Mouse (Mus musculus) C2C12 (cell line): Measurements from ENCODE around the gene Psmd12.

Experiments used
- CEBPB ChIP-seq: IDR thresholded peaks from one replicate; pipeline ENCODE4 v1.6.1; 2011; ENCODE audit warnings: low read depth, mild to moderate bottlenecking, control low read depth, moderate library complexity
- CTCF ChIP-seq: IDR thresholded peaks from one replicate; pipeline ENCODE4 v1.5.1; 2011; ENCODE audit not compliant: control insufficient read depth, insufficient read depth, insufficient read length

DNA sequence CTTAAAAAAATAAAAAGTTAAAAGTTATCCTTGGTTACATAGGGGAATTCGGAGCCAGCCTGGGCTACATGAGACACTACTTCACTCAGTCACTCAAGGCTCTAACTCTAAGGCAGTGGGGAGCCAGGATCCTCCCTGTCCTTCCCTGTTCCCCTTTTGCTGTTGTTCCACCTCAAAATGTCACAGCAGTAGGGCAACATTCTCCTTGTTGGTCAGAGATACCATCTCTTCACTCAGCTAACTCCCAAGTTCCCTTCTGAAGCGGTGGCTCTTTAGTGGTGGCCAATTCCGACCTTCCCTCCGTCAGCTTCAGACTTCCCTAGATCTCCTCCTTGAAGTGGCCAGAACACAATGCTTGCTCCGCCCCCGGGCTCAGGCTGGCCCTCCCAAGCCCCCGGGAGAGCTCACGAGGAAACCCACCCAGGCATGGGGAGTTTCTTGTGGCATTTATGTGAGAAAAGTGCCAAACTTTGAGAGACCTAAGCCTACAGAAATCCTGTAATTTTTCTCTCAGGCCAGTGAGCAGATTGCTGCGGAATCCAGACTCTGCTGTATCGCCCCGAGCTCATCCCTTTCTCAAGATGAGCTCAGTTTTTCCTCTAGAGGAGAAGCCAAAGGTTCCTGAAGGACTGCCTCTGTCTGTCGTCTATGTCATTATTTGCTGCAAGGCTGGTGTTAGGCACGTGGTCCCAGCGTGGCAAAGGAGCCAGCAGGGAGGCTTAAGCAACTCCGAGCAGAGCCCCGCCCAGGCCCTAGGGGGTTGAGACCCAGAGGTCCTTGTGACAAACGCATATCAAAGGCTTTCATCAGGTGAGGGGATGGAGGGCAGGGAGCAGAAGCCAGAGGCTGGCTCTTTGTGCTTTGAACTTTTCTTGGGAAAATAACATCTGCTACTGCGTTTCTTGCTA is 31.3 kb downstream of the Psmd12 start:
- no peak for TF ChIP-seq CTCF
- no peak for TF ChIP-seq CEBPB
